ENCODE assay signal across 32 mouse cellular contexts in the genomic region with DNA sequence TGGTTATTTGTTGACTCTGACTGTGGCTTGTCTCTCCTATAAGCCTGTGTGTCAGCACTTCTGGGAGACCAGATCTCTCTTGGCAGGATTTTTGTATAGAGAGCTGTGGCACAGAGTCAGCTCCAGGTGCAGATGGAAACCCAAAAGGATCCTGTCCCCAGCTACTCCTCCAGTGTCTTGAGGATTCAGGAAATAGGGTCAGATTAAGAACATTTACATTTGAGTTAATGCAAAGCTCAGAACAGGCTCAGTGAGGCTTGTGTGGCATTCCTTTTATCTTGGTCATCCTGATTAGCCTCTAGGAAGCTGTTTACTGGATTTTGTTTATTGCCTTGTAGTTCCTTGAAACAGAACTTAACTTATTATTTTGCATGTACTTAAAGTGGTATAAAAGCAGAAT. TPM values are rescaled to one million over a fixed set of nuclear protein-coding genes. Genes with fewer than 3 reads are reported as not detected.
A peak's percentile ranks its signal among the peaks of the same experiment; 100 is the strongest.
DNase-seq lines count a peak whose midpoint lies in the region; ATAC-seq and TF ChIP-seq lines count a peak whose summit lies in the region.
"Had no signal": no experiment of that assay in that cellular context is flagged by ENCODE, and none has a peak within 500 bp of the region (broad histone marks: within the 10 kb centered on the region; RNA-seq: fewer than 3 reads in every experiment).

No protein-coding gene starts in this region.

- H3K27me3 ChIP-seq in ES-Bruce4 (ENCODE audit: control insufficient read depth, insufficient read depth, low read length, poor library complexity, severe bottlenecking) = no peaks in the 10 kb centered on the region
- H3K27me3 ChIP-seq in midbrain, embryonic 15.5 days (replicated peaks) = no peaks in the 10 kb centered on the region
- H3K27me3 ChIP-seq in forebrain, embryonic 11.5 days (ENCODE audit: control insufficient read depth, insufficient read depth, low read length) = no peaks in the 10 kb centered on the region
- H3K27me3 ChIP-seq: CH12.LX, Patski had no signal

- peaks cover 5% of the 10 kb centered on the region for H3K9me3 ChIP-seq in ES-Bruce4 (replicated peaks; ENCODE audit: control insufficient read depth, insufficient read depth, low read length, poor library complexity, severe bottlenecking)
- no peaks in the 10 kb centered on the region for H3K9me3 ChIP-seq in midbrain, embryonic 15.5 days
- no peaks in the 10 kb centered on the region for H3K9me3 ChIP-seq in forebrain, embryonic 11.5 days (ENCODE audit: control insufficient read depth, low read length)
- H3K9me3 ChIP-seq: G1E had no signal

- no peak overlapping the region for H3K4me3 ChIP-seq in ES-Bruce4 (ENCODE audit: low read depth, low read length)
- no peak overlapping the region for H3K4me3 ChIP-seq in midbrain, embryonic 15.5 days
- H3K4me3 ChIP-seq in forebrain, embryonic 11.5 days (ENCODE audit: low read depth, low read length) = no peak overlapping the region

- H3K27ac ChIP-seq in ES-Bruce4 (ENCODE audit: insufficient read depth, low read length) = peak overlapping the region; percentile 81
- no peak overlapping the region for H3K27ac ChIP-seq in midbrain, embryonic 15.5 days
- no peak overlapping the region for H3K27ac ChIP-seq in forebrain, embryonic 11.5 days (ENCODE audit: low read depth, low read length)

- no peak overlapping the region for H3K9ac ChIP-seq in ES-Bruce4 (ENCODE audit: low read depth, poor library complexity, severe bottlenecking)
- no peak overlapping the region for H3K9ac ChIP-seq in midbrain, embryonic 15.5 days
- no peak overlapping the region for H3K9ac ChIP-seq in forebrain, embryonic 11.5 days (ENCODE audit: low read length)

- H3K36me3 ChIP-seq in ES-Bruce4 (ENCODE audit: control insufficient read depth, insufficient read depth, low read length, poor library complexity, severe bottlenecking) = no peaks in the 10 kb centered on the region
- H3K36me3 ChIP-seq in midbrain, embryonic 15.5 days (replicated peaks) = no peaks in the 10 kb centered on the region
- H3K36me3 ChIP-seq in forebrain, embryonic 11.5 days (ENCODE audit: control insufficient read depth, insufficient read depth, low read length) = no peaks in the 10 kb centered on the region
- H3K36me3 ChIP-seq: G1E had no signal

- no peaks in the 10 kb centered on the region for H3K4me1 ChIP-seq in ES-Bruce4 (ENCODE audit: control insufficient read depth, insufficient read depth, low read length)
- no peaks in the 10 kb centered on the region for H3K4me1 ChIP-seq in midbrain, embryonic 15.5 days
- H3K4me1 ChIP-seq in forebrain, embryonic 11.5 days (replicated peaks; ENCODE audit: control insufficient read depth, insufficient read depth, low read length) = no peaks in the 10 kb centered on the region

- TF ChIP-seq POLR2A in ES-Bruce4 (IDR thresholded peaks at IDR 0.05; ENCODE audit: insufficient read depth, low read length) = no peak

- no peak for TF ChIP-seq EP300 in ES-Bruce4 (IDR thresholded peaks at IDR 0.05; ENCODE audit: insufficient read depth, low read depth, low read length)

- ATAC-seq in midbrain, embryonic 15.5 days (replicated peaks) = no peak
- no peak for ATAC-seq in forebrain, embryonic 11.5 days (replicated peaks; ENCODE audit: low FRiP score)
- ATAC-seq: activated CD4-positive, CD25-positive, alpha-beta regulatory T cell, adult 4 months; CD4-positive, CD25-positive, alpha-beta regulatory T cell, adult 4 months; Patski had no signal

- TF ChIP-seq CTCF in ES-Bruce4 (IDR thresholded peaks at IDR 0.05; ENCODE audit: low read depth, low read length) = no peak

- H3K4me2 ChIP-seq in midbrain, embryonic 15.5 days = no peak overlapping the region
- H3K4me2 ChIP-seq in forebrain, embryonic 11.5 days (ENCODE audit: low read depth, low read length, severe bottlenecking) = no peak overlapping the region

- DNase-seq in ES-CJ7 (ENCODE audit: low read depth, low spot score) (peak; percentile 64), R1 (ENCODE audit: low read depth, low spot score) (peak; percentile 88), ZHBTc4 (ENCODE audit: low read depth, low spot score) (peak; percentile 56)
- DNase-seq in forebrain, embryonic 11.5 days (ENCODE audit: low spot score) = no peak
- DNase-seq in gastrocnemius, postnatal 25 days = no peak
- no peak for DNase-seq in layer of hippocampus, adult 9-10 months (ENCODE audit: low spot score)
- DNase-seq: adrenal gland, adult 2 months; adrenal gland, adult 8-10 months; adrenal gland, postnatal 10 days; adrenal gland, postnatal 14 days; adrenal gland, postnatal 25 days; adrenal gland, postnatal 36 days; B cell, adult 2 months; cerebellum, adult 11 months; cerebellum, adult 11-12 months; cerebellum, adult 18-20 months; cerebellum, adult 2 months; cerebellum, adult 8-10 months; cerebellum, adult 9-10 months had no signal

RNA-seq across cellular contexts. Expression of a gene that starts 11.7 kb away (rescaled TPM):
- not detected in 2 replicates for polyA plus RNA-seq in ES-Bruce4 (2011; ENCODE audit: insufficient read depth, insufficient read length, low read depth, missing spikeins)
- not detected in 2 replicates for polyA plus RNA-seq in midbrain, embryonic 15.5 days (2015; fragmentation: Nextera tagmentation; extraction: Ambion mirVana)
- polyA plus RNA-seq in forebrain, embryonic 11.5 days (2014; fragmentation: Nextera tagmentation; extraction: Ambion mirVana) = not detected in 2 replicates
- total RNA-seq in gastrocnemius, postnatal 25 days (2021) = not detected
- total RNA-seq: adrenal gland, adult 18-20 months; adrenal gland, adult 2 months; adrenal gland, adult 8-10 months; adrenal gland, postnatal 10 days; adrenal gland, postnatal 14 days; adrenal gland, postnatal 25 days; adrenal gland, postnatal 36 days; adrenal gland, postnatal 4 days; CH12.LX; ES-E14; MEL had no signal
- polyA plus RNA-seq: activated CD4-positive, CD25-positive, alpha-beta regulatory T cell, adult 4 months; adrenal gland, adult 2 months; brain, embryonic 14.5 days; C2C12; CD4-positive, CD25-positive, alpha-beta regulatory T cell, adult 4 months; cerebellum, adult 2 months; G1E; Patski had no signal

Comparison
In these comparisons a context has a peak if more than half of its experiments do, and no peak if none do; other contexts are left out.
1. DNase-seq: peak in ES-CJ7 (single experiment), R1 (single experiment) and ZHBTc4 (single experiment); none in forebrain, embryonic 11.5 days (single experiment), gastrocnemius, postnatal 25 days (single experiment) and layer of hippocampus, adult 9-10 months (single experiment).